Mouse (Mus musculus) layer of hippocampus, postnatal 14 days (tissue): ENCODE measurements around the gene Masp1. TPM values are rescaled to one million over a fixed set of nuclear protein-coding genes. Genes with fewer than 3 reads are reported as not detected.

ENCODE experiments used
- DNase-seq, 2 experiments: peaks; one replicate each; pipeline ENCODE4 v3.0.0; 2021 to 2022; ENCODE audit warnings: low spot score in 2 of 2, mixed read lengths in 1 of 2
- total RNA-seq, 2 experiments: library from RNA; stranded (reverse); gene quantifications; 2 replicates each; pipeline ENCODE4 v1.2.3; 2021

Gene Masp1
- total RNA-seq, 2 experiments from 2014 or later, result 18.8 to 19.3 TPM

- DNase-seq, result peak in 1 of 2 experiments; percentile 41
Measured at GRCm38 (mm10) chr16:23515766-23516165, 4.8 kb downstream of the Masp1 start.

DNA sequence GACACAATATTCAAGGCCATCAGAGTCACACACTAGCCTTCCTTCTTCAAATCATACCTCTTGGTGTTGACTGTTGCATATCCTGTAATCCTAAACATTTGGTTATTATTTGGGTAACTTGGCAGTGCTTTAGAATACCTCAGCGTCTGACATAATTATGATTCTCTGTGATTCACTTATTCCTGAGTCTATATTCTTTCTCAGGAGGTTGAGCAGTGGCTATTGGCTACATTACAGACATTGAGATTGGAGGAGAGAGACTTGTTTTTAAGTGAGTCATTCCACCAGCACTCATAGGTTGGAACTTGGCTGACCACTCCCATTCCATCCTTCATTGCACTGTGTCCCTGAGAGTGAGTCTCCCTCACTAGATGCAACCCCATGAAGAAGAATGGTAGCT lies 7.2 kb downstream of the Masp1 start:
- DNase-seq, result no peak

GRCm38 (mm10) chr16:23511166-23511935 lies 9.3 kb downstream of the Masp1 start:
- no peak for DNase-seq

- DNase-seq, result no peak
Measured at GRCm38 (mm10) chr16:23505904-23506687, 14.5 kb downstream of the Masp1 start.

DNA sequence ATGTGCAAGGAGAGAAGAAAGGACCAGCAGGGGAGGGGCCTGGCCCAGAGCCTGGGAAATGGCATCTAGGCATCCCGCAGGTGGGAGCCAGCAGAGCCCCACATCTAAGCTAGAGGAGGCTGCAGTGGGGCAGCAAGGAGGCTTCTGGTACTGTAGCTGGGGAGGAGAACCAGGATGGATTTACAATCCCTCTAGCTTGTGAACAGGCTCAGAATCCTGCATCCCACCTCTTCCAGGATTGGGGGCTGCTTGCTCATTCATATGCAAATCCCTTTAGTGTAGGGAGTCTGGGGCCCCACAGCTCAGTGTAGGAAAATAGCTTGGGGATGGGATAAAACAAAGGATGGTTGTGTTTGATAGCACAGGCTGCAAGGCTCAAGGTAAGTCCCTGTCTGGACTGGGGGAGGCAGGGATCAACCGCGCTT lies 16.3 kb downstream of the Masp1 start:
- DNase-seq, result no peak

- DNase-seq, result no peak
Measured at GRCm38 (mm10) chr16:23503351-23503750, 17.3 kb downstream of the Masp1 start.

DNA sequence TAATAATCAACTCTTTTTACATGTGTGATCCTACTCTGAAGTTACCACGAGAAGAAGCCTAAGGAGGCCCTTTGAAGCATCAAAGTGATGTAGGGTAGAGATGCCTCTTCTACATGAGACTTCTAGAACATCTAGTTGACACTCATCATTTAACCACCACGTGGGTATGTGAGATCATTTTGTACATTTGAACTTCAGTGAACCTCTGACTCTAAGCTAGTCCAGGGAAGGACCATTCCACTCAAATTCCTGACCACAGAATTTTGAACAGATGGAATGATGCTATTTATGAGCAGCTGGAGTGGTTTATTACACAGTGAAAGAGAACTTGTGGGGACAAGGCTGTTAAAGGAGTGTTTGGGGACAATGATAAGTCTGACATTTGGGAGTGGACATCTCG lies 18.1 kb downstream of the Masp1 start:
- DNase-seq, result no peak

DNA sequence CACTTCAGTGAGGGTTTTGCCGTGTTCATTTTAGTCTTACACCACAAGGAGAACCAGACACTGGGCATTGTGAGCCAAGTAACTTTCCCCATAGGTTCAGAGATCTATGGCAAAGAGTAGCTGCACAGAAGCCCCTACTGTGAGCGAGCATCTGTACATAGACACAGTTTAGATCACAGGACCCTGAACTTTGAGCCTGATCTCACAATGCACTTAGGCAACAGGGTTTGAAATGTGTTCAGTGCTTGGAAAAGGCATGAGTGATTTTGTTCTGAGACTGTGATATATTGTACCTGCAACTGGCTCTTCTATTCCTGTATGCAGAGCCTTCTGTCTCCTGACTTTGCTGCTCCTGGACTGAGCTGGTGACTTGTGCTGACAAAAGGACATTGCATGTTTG lies 19.3 kb downstream of the Masp1 start:
- no peak for DNase-seq

GRCm38 (mm10) chr16:23500558-23500957 lies 20.1 kb downstream of the Masp1 start:
- DNase-seq, result no peak

DNA sequence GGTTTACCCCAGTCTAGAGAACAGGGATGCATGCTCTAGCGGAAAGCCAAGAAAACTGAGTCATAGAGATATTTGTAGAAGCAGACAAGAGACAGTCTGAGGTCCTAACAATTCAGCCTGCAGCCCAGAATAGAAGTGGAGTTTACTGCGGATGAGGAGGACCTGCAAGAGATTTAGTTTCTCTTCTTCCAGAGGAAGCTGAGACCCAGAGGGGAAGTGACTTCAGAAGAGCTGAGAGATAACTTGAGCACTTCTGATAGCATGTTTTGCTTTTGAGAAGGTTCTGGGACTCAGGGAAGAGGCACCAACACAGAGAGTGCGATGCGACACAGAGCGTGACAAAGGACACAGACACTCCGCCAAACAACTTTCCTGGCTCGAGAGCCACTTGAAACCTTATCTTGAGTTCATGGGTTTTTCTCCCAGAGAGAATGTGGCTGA lies 21.9 kb downstream of the Masp1 start:
- DNase-seq, result no peak

- DNase-seq, result no peak
Measured at GRCm38 (mm10) chr16:23497881-23498280, 22.7 kb downstream of the Masp1 start.

- DNase-seq, result no peak
Measured at GRCm38 (mm10) chr16:23497440-23497839, 23.2 kb downstream of the Masp1 start.

- no peak for DNase-seq
Measured at GRCm38 (mm10) chr16:23496245-23496924, 24.2 kb downstream of the Masp1 start.

DNA sequence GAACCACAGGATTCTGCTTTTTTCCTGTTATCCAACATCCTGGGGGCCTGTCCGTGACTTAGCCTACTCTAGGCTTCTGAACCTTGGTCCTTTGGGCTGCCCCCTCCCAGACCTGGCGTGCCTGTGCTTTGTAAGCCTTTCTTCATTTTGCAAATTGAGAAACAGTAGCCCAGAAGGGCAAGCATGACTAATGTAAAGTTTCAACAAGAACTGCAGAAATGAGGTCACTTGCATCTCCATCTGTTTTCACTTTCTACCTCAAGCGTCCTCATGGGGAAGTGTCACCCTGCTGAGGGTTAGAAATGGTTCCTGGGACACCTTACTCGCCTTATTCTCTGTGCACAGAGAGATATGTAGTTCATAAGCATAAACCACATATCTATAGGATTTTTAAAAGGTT lies 27.8 kb downstream of the Masp1 start:
- DNase-seq, result no peak

DNA sequence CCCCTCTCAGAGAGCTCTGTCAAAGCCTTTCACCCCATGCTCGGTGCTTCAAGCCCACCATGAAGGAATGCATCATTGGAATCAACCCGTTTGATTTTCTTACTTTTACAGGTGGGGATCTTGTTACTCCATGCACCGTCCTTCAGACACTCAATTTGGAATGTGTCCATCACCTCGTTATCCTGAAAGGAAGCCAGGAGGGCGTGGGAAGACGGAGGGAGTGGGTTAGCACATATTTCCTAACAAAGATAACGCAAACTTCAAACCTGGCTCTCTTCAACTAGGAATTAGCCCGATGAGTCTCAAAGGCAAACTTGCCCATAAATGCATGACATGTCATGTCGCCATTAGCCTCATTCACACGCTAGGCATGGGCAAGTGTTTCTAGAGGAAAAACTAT lies 37.3 kb downstream of the Masp1 start:
- no peak for DNase-seq

GRCm38 (mm10) chr16:23482846-23483245 lies 37.8 kb downstream of the Masp1 start:
- DNase-seq, result no peak

GRCm38 (mm10) chr16:23482218-23482617 lies 38.4 kb downstream of the Masp1 start:
- DNase-seq, result no peak

- no peak for DNase-seq
Measured at GRCm38 (mm10) chr16:23479872-23480603, 40.6 kb downstream of the Masp1 start.

GRCm38 (mm10) chr16:23476598-23476997 lies 44.0 kb downstream of the Masp1 start:
- DNase-seq, result no peak

- no peak for DNase-seq
Measured at GRCm38 (mm10) chr16:23475651-23476050, 45.0 kb downstream of the Masp1 start.

GRCm38 (mm10) chr16:23472046-23472445 lies 48.6 kb downstream of the Masp1 start:
- no peak for DNase-seq
